Mouse (Mus musculus): ENCODE measurements around the gene Dcn.

Gene Dcn

DNA sequence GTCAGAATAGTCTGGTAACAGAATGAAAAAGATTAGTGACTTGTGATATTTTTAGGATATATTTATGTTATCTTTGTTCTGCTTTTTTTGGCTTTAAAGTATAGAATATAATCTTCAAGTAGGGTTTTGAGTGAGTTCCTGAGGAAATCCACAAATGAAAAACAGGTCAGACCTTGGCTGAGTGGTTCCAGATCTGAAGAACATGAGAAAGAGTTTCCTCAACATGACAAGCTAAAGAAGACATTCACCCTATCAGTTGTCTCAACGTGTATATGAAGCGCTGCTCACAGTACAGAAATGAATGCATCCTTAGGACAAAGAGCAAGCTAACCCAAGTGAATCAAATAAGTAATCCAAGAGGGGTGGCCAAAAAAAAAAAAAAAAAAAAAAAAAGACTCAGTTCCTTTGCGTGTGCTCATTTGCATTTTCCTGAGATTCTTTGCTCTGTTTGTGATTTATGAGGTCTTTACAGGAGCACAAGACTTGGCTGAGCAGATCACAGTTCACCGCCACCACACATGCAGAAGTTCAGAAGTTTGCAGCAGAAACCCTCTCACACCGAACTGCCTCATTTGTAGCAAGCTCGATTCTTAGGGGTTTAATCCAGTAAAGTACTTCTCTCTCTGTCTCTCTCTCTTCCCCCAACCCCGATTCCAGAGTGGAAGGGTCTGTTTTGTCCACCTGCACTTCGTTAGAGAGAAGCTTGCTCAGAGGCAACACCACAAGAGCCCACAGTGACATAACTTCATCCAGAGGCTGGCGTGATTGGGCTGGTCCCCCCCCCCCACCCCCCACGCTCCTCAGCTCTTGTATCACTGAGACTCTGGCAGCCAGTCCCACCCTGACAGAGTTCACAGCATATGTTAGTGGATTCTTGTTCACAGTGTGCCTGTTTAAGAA lies 85.8 kb downstream of the Dcn start, which contains the start of gene Lum:
Lum (plus strand) TSS at position 172 of the 900 bp plus-strand sequence.
- no peak for DNase-seq (ENCODE audit: low read depth)

GRCm38 (mm10) chr10:97567489-97568135 lies 88.2 kb downstream of the Dcn start:
- no peak for DNase-seq (ENCODE audit: low read depth)
